Mouse (Mus musculus): ENCODE data around the gene Ddx47. TPM values are rescaled to one million over a fixed set of nuclear protein-coding genes. Genes with fewer than 3 reads are reported as not detected.
A peak's percentile ranks its signal among the peaks of the same experiment; 100 is the strongest.

Ddx47 gene
- total RNA-seq, 2 experiments from 2014 or later, result 24.3 to 24.9 TPM

DNA sequence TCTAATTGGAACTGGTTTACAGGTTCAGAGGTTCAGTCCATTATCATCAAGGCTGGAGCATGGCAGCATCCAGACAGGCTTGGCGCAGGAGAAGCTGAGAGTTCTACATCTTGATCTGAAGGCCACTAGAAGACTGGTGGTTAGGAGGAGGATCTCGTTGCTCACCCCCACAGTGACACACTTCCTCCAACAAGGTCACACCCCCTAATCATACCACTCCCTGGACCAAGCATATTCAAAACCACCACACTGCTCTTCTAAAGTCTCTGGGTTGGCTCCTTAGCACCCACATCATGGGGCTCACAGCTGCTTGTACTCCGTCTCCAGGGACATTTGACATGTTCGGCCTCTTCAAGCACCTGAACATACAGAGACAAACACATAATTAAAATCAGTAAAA, 9.4 kb upstream of the Ddx47 start:
- no peak for DNase-seq (ENCODE audit: low spot score)

DNA sequence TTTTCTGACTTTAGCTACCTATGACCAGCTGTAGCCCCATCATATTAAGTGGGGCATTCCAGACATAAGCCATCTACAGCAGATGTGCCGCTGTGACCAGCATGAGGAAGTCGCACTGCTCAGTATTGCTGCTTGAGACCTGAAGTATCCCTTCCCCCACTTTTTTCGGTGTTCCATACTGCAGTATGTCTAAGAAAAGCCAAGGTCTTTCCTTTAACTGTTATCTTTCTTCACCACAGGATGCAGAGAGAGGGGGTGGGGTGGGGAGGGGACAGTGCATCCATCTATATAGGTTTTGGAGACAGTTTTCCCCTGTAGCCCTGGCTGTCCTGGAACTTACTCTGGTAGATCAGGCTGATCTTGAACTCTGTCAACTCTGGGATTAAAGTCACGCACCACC, 5.0 kb upstream of the Ddx47 start:
- no peak for DNase-seq (ENCODE audit: low spot score)

DNA sequence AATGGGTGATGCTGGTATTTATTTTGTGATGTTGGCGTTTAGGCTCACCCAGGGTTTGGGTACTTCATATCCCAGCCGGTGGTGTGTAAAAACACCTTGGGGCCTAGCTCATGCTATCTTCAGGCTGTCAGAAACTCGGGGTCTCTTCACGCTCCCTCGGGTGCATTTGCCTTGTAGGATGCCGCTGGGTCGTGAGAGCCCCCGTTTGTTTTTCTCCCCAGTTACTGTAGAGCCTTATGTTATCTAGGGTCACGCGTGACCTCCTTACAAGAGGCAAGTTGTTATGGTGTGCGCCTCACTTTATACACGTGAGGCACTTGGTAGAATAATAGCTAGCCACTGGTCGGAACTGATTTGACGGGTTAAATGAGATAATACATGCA, 313 bp downstream of the Ddx47 start:
- no peak for DNase-seq (ENCODE audit: low spot score)

GRCm38 (mm10) chr6:135017211-135017610, 5.8 kb downstream of the Ddx47 start:
- no peak for DNase-seq (ENCODE audit: low spot score)

- no peak for DNase-seq (ENCODE audit: low spot score)
Observed at GRCm38 (mm10) chr6:135019564-135019963, 8.2 kb downstream of the Ddx47 start.

DNA sequence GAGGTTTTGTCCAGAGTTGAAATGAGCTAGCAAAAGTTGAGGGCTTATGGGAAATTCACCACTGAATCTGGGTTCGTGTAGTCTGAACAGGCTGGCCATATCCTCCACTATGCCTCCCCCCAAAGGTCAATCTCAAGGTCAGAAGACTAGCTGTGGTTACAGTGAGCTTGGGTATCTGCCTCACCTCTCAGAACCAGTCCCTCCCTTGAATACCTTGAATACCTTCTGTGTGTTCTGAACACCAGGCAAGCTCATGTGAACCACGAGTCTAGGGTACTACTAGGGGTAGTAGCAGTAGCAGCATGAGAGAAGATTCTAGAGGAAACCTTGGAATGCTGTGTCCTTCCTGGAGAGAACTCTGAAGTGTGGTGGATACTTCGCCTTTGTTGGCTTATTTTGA, 10.2 kb downstream of the Ddx47 start:
- DNase-seq (ENCODE audit: low spot score), result no peak

- no peak for DNase-seq (ENCODE audit: low spot score)
Observed at GRCm38 (mm10) chr6:135023379-135023778, 12.0 kb downstream of the Ddx47 start.

- DNase-seq (ENCODE audit: low spot score), result no peak
Observed at GRCm38 (mm10) chr6:135024781-135025420, 13.5 kb downstream of the Ddx47 start.

- DNase-seq (ENCODE audit: low spot score), result peak; percentile 10
Observed at GRCm38 (mm10) chr6:135026232-135026631, 14.8 kb downstream of the Ddx47 start.

- DNase-seq (ENCODE audit: low spot score), result no peak
Observed at GRCm38 (mm10) chr6:135026755-135027154, 15.3 kb downstream of the Ddx47 start.

DNA sequence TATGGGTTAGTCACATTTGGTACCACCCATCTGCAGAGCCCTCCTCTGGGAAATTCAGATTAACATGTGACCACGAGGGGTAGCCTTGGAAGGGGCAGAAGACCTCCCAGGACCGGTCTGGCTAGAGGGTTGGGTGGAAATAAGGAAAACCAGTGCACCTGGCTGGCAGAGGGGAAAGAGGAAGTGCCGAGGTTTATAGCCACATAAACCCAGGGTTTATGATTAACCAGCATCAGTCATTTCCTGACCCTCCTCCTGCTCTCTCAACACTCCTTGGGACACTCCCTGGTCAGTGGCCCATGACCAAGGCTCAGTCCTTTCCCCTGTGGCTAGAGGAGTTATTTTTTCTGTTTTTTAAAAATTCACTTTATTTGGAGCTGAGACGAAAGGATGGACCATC, 17.8 kb downstream of the Ddx47 start:
- no peak for DNase-seq (ENCODE audit: low spot score)

DNA sequence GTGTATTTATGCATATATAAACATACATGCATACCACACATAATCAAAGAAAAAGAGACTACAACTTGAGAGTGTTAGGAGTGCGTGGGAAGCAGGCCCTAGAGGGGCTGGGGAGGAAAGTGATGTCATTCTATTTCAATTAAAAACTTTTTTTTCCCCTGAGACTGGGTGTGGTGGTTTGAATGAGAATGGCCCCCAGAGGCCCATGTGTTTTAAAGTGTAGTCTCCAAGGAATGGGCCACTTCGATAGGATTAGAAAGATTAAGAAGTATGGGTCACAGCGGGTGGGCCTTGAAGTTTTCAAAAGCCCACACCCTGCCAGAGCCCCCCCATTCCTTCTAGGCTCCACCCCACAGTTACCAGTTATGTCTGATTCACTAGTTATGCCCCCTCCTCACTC, 27.3 kb downstream of the Ddx47 start:
- no peak for DNase-seq (ENCODE audit: low spot score)

- no peak for DNase-seq (ENCODE audit: low spot score)
Observed at GRCm38 (mm10) chr6:135040275-135040871, 29.0 kb downstream of the Ddx47 start.

GRCm38 (mm10) chr6:135041930-135042329, 30.5 kb downstream of the Ddx47 start:
- DNase-seq (ENCODE audit: low spot score), result no peak

DNA sequence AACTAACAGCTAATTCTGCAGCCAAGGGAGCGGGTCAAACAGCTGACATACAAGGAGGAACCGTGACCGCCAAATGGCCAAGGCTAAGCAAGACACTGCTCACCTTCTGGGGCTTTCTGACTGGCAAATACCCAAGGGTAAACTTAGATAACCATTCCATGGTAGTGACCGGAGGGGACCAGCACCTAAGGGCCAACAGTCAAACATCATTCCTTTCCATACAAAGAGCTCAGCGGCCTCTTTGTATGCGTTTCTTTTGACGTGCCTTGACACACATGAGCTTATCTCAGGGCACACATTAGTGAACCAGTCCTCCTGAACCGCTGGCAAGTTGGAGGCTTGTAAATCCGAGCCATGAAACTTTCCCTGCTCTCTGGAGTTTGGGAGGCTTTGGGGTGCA, 35.9 kb downstream of the Ddx47 start:
- no peak for DNase-seq (ENCODE audit: low spot score)

- no peak for DNase-seq (ENCODE audit: low spot score)
Observed at GRCm38 (mm10) chr6:135048509-135048908, 37.1 kb downstream of the Ddx47 start.

GRCm38 (mm10) chr6:135048956-135049355, 37.5 kb downstream of the Ddx47 start:
- DNase-seq (ENCODE audit: low spot score), result no peak

GRCm38 (mm10) chr6:135053789-135054188, 42.4 kb downstream of the Ddx47 start:
- no peak for DNase-seq (ENCODE audit: low spot score)

DNA sequence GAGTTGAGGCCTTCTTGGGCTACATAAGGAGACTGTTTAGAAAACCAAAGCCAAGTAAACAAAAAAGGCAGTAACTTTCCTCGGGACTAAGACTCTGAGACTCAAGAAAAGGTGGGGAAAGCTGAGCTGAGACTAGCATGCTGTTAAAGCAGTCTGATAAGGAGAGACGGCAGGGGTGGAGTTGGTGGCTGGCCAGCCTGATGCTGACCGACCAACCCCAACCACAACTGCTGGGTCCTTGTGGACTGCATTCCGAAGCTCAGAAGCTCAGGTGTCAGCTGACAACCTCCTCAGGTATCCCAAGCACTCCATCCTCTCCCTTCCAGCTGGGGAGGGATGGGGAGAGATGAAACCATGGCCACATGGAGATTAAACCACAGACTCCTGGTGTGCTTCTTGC, 44.5 kb downstream of the Ddx47 start:
- DNase-seq (ENCODE audit: low spot score), result no peak

DNA sequence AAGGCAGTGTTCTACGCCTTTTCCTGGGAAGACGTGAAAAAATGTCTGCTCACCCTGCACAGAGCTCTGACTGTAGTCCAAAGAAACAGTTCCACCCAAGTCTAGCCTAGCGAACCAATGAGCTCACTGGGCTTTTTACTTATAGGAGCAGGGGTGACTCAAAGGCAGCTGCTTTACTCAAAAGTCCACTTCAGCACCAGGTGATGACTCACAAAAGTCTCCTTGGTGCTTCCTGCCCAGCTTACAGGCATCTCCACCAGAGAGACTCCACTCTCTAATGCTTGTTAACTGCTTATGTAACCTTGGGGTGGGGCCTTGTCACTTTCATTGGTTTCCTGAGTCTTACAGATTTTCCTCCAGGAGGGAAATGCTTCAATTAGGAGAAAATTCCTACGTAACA, 49.3 kb downstream of the Ddx47 start:
- no peak for DNase-seq (ENCODE audit: low spot score)

DNA sequence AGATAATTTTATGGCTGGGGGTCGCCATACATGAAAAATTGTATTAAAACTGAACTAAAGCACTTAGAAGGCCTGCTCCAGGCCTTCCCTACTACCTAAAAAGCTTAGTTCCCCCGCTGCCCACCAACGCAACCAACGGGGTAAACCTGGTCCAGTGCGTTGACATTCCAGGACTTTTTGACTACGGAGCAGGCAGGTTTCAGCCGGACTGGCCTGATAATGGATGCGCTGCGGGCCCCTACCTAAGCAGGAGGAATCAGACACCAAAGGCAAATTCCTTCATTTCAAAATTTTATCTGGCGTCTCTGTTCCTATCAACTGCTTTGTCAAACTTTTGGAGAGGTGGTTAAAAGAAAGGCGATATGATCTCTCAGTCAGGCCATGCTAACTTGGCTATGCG, 53.2 kb downstream of the Ddx47 start:
- DNase-seq (ENCODE audit: low spot score), result no peak

DNA sequence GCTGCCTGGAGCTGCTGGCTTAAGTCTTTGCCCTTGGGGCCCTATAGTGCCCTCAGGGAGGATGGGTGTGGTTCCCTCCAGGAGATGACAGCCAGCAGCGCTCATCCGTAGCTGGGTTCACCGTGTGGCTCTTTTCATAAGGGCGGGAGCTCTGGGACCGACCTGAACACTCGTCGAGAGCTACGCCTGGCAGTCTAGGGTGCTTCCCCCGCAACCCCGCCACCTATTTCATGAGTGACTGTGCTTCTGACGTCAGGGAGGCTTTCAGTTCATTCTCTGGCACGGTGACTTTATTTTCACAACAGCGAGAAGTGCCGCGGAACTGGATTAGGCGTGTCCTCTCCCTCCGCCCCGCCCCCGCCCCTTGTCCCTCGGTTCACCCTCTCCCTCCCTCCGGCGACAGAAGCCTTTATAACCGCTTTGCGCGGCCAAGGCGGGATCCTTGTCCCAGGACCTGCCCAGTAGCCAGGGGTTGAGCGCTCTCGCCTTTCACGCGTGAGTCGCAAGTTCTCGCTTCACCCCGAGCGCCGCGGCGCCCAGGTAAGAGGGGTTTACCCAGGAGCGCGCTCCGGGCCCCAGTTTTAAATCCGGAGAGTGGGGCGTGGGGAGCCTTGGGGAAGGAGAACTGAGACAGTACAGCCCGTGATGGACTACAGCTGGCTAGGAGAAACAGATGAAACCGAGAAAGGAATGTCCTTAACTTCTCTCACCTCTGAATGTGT, 54.0 kb downstream of the Ddx47 start, which contains the start of gene Gprc5a:
Gprc5a (plus strand) TSS at position 416 of the 722 bp plus-strand sequence.
- DNase-seq (ENCODE audit: low spot score), result peak; percentile 42

Measured in gastrocnemius, adult 18-20 months (tissue).